Mouse (Mus musculus): ENCODE results near the gene Mylk4.

- TF ChIP-seq TAL1 (IDR thresholded peaks at IDR 0.05; ENCODE audit: low read length) = no peak
- no peak for TF ChIP-seq GATA1 (IDR thresholded peaks at IDR 0.05; ENCODE audit: low read length)
Measured at GRCm38 (mm10) chr13:32760795-32761194, 23.0 kb downstream of the Mylk4 start.
